Mouse (Mus musculus) bone marrow, adult 2 months (tissue): ENCODE results near the gene Lrmda.

ENCODE experiments used
- CTCF ChIP-seq: fragments of 200-500 bp; IDR thresholded peaks from 2 replicates; pipeline ENCODE4 v1.5.1; 2011; ENCODE audit warnings: low read length, control low read depth; ENCODE audit not compliant: control insufficient read depth, insufficient read depth
- POLR2A ChIP-seq: fragments of 200-500 bp; IDR thresholded peaks from 2 replicates; pipeline ENCODE4 v1.6.1; 2011; ENCODE audit warnings: low read depth, mild to moderate bottlenecking, control low read depth, low read length, borderline replicate concordance; ENCODE audit not compliant: control insufficient read depth

DNA sequence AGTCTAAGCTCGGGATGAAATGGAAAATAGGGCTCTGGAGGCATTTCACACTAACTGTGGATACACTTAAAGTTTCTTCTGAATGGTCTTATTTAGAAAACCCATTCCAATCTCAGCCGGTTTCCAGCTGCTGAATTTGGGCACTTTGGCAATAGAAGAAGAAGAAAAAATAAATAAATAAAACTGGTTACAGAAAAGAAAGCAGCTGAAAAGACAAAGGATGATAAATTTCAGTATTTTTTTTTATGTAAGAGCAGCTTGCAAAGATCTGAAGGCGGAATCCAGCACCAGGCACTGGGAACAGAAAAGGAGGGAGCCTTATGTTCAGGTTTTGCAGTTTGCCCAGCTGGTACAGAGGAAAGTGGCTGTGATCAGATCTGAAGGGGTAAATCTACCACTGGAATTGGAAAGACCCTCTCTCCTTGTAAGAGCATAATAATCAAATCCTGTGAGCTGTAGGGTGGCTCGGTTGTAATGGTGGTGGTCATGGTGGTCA, 478.2 kb downstream of the Lrmda start:
- TF ChIP-seq POLR2A (no peak), CTCF (no peak)
